Mouse (Mus musculus) spleen, adult 2 months (tissue): ENCODE data around the gene Kctd21.

Experiments used
- CTCF ChIP-seq: fragments of 200-500 bp; IDR thresholded peaks from 2 replicates; pipeline ENCODE4 v1.5.1; 2011; ENCODE audit warnings: mild to moderate bottlenecking, inconsistent platforms; ENCODE audit not compliant: insufficient read depth, insufficient read length, insufficient replicate concordance; ENCODE audit errors: extremely low read depth
- POLR2A ChIP-seq: fragments of 200-500 bp; IDR thresholded peaks from 2 replicates; pipeline ENCODE4 v1.6.1; 2011; ENCODE audit warnings: low read depth, low read length, inconsistent platforms

GRCm38 (mm10) chr7:97360955-97361354, 28.8 kb downstream of the Kctd21 start:
- no peak for TF ChIP-seq POLR2A
- TF ChIP-seq CTCF: no peak
